Mouse (Mus musculus) ES-Bruce4 (cell line): ENCODE data around the gene Olfr543.

ENCODE experiments used
- CTCF ChIP-seq: IDR thresholded peaks from one replicate; pipeline ENCODE4 v1.8.1; 2011; ENCODE audit warnings: low read depth, low read length
- EP300 ChIP-seq: IDR thresholded peaks from 2 replicates; pipeline ENCODE4 v1.6.1; 2011; ENCODE audit warnings: low read depth, low read length; ENCODE audit not compliant: insufficient read depth
- POLR2A ChIP-seq: IDR thresholded peaks from one replicate; pipeline ENCODE4 v1.8.1; 2011; ENCODE audit warnings: low read length; ENCODE audit not compliant: insufficient read depth

DNA sequence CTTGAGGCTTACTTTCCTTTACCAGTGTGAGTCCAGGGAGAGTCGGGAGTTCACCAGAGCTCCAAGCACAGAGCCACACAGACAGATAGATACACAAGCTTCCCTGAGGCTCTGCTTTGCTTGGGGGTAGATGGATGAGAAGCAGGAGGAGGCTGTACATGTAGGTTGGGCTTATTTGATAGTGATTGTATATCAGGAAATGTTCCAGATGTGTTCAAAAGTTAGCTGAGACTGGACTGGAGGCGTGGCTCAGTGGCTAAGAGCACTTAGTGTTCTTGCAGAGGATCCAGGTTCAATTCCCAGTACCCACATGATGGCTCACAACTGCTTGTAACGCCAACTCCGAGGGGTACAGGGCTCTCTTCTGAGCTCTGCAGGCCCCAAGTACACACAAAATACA lies 3.1 kb downstream of the Olfr543 start:
- TF ChIP-seq EP300 (no peak), CTCF (no peak), POLR2A (no peak)
